Mouse (Mus musculus) retina, postnatal 1 day (tissue): ENCODE measurements at regions not wholly inside any gene's neighbourhood (a gene's known extent, or its start where the extent isn't known, plus 50 kb on each side); places are given as distances from the start of the nearest gene placed in this dataset.

Experiments
- DNase-seq: peaks from one replicate; pipeline ENCODE4 v3.0.0-alpha.2; 2012

- no peak for DNase-seq
Measured at GRCm38 (mm10) chr8:112196423-112196822, 181.6 kb upstream of the Gm6793 start.

GRCm38 (mm10) chr8:112195880-112196279 is 181.0 kb upstream of the Gm6793 start:
- DNase-seq, result no peak

GRCm38 (mm10) chr8:112191846-112192245 is 177.0 kb upstream of the Gm6793 start:
- DNase-seq, result no peak

- no peak for DNase-seq
Measured at GRCm38 (mm10) chr8:112189698-112190097, 174.9 kb upstream of the Gm6793 start.

GRCm38 (mm10) chr8:112170184-112170583 is 155.3 kb upstream of the Gm6793 start:
- no peak for DNase-seq

DNA sequence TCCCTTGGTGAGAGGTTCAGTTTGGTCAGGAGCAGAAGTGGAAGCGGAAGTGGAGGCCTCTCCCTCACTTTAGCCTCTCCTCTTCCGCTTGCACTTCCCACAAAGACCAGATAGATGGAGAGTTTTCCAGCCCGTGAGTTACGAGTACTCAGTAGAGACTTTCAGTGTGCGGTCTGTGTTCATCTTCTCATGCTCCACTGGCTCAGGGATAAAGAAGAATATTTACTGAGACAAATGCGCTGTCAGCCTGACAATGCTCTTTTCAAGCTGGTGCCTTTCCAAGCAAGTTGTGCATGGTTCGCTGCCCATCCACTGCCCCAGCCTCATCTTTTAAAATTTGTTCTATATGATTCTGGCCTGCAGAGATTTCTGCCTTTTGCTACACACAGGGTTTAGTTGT is 141.8 kb upstream of the Gm6793 start:
- DNase-seq, result peak; percentile 68

GRCm38 (mm10) chr8:112138924-112139323 is 124.1 kb upstream of the Gm6793 start:
- peak; percentile 30 for DNase-seq

DNA sequence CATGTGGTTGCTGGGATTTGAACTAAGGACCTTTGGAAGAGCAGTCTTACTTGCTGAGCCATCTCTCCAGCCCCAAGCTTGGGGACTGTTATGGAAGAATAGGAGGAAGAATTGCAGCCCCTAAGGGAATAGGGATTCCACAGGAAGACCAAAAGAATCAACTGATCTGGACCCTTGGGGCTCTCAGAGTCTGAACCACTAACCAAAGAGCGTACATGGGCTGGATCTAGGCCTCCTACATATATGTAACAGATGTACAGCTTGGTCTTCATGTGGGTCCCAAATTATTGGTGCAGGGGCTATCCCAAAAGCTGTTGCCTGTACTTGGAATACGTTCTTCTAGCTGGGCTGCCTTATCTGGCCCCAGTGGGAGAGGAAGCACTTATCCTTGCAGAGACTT is 115.4 kb upstream of the Gm6793 start:
- DNase-seq, result no peak

DNA sequence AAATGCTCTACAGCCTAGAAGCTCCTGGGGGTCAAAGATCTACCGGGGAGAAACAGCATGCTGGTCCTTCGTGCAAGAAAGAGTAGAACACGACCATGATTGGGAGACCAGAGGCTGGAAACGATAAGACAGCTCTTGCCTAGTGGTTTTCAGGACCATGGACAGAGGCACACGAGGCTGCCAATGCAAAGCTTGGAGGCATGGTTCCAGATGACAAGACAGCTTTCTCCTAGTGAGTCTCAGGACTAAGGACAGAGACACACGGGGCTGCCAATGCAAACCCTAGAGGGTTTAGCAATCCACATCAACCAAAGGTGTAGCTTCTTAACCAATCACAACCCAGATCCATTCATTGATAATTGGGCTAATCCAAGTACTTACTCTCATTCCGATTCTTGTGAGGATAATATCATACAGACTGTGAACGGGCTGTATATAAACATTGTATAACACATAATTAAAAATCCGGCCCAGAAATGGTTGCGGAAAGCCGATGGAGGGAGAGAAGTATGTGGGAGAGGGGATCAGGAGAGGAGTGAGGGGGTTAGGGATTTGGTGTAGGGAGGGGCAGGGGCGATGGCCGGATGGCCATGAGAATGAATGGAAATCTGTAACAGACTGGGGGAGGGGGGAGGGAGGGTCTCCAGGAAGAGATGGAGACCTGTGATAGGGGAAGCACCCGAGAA is 114.1 kb upstream of the Gm6793 start:
- DNase-seq, result peak; percentile 87

- DNase-seq, result no peak
Measured at GRCm38 (mm10) chr8:112111950-112112349, 97.1 kb upstream of the Gm6793 start.

GRCm38 (mm10) chr8:112097883-112098635 is 83.2 kb upstream of the Gm6793 start:
- peak; percentile 8 for DNase-seq

GRCm38 (mm10) chr8:112094881-112095280 is 80.0 kb upstream of the Gm6793 start:
- DNase-seq, result no peak

- no peak for DNase-seq
Measured at GRCm38 (mm10) chr8:112093554-112093953, 78.7 kb upstream of the Gm6793 start.

- no peak for DNase-seq
Measured at GRCm38 (mm10) chr8:112092831-112093230, 78.0 kb upstream of the Gm6793 start.

GRCm38 (mm10) chr8:112078621-112079020 is 63.8 kb upstream of the Gm6793 start:
- no peak for DNase-seq

GRCm38 (mm10) chr8:112072205-112072604 is 57.4 kb upstream of the Gm6793 start:
- no peak for DNase-seq

DNA sequence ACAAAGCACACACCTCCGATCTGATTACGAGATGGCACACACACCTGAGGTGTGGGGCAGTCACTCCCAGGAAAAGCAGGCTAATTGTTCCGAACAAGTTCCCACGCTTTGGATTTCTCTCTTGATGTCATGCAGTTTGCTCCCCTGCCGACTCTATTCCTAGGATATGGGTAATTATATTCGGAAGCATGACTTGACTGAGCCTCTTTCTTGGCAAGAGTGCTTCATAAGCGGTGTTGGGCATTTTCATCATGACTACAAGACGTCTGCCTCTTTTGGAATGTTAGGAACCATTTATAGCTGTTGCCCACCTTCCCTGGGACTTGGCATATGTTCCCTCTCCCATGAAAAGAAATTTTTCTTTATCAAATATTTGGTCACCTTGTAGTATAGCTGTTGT is 55.4 kb upstream of the Gm6793 start:
- no peak for DNase-seq
